Mouse (Mus musculus): ENCODE data around the gene Btbd2.
"Not testable (repeated sequence)": the region's sequence is repeated elsewhere in the genome, so short reads cannot be mapped to it uniquely, and the experiment has no call there.

The Btbd2 gene

GRCm38 (mm10) chr10:80606737-80607350 lies 50.0 kb downstream of the Btbd2 start:
- DNase-seq (ENCODE audit: low spot score): no peak

- DNase-seq (ENCODE audit: low spot score): no peak
These were observed 50.6 kb downstream of the Btbd2 start for GRCm38 (mm10) chr10:80606306-80606705.

GRCm38 (mm10) chr10:80605721-80606120 lies 51.1 kb downstream of the Btbd2 start, which contains the start of gene Gm49322:
Gm49322 (plus strand) TSS chr10:80606021.
- not testable (repeated sequence) for DNase-seq (ENCODE audit: low spot score)

- DNase-seq (ENCODE audit: low spot score): no peak
These were observed 51.9 kb downstream of the Btbd2 start for GRCm38 (mm10) chr10:80604988-80605387.

GRCm38 (mm10) chr10:80604001-80604509 lies 52.8 kb downstream of the Btbd2 start:
- peak; percentile 56 for DNase-seq (ENCODE audit: low spot score)

GRCm38 (mm10) chr10:80603364-80603763 lies 53.5 kb downstream of the Btbd2 start:
- DNase-seq (ENCODE audit: low spot score): no peak

GRCm38 (mm10) chr10:80602698-80603325 lies 54.1 kb downstream of the Btbd2 start, which contains the start of the genes Scamp4 and Adat3:
Scamp4 (plus strand) TSS chr10:80602872.
Adat3 (plus strand) TSS chr10:80602880.
- DNase-seq (ENCODE audit: low spot score): peak; percentile 95

GRCm38 (mm10) chr10:80596318-80596717 lies 60.6 kb downstream of the Btbd2 start:
- no peak for DNase-seq (ENCODE audit: low spot score)

All from spleen, adult 12 weeks (tissue).